ENCODE assay signal across 7 mouse cellular contexts in the genomic region with DNA sequence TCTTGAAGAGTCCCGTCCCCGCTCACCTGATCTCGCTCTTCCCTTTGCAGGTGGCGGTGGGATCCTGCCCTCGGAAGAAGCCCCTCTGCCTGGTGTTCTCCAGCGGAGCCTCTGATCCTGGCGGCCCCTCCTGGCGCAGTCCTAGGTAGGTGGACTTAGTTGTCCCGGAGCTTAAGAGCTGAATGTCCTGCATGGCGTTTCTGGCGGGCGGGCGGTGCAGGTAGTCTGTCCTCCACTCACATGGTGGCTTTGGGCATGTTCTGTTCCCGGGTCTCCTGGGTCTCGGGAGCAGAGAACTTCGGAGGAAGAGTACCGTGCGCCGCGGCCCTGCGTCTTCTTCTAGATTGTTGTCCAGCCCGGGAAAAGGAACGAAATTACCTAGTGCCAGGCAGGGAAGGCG. TPM values are rescaled to one million over a fixed set of nuclear protein-coding genes. Genes with fewer than 3 reads are reported as not detected.
DNase-seq lines count a peak whose midpoint lies in the region; ATAC-seq lines count a peak whose summit lies in the region.

No protein-coding gene starts in this region.

- H3K27me3 ChIP-seq in lung, embryonic 15.5 days = no peaks in the 10 kb centered on the region
- no peaks in the 10 kb centered on the region for H3K27me3 ChIP-seq in heart, embryonic 15.5 days
- H3K27me3 ChIP-seq in liver, embryonic 11.5 days (replicated peaks; ENCODE audit: control insufficient read depth, insufficient read depth, low read length) = no peaks in the 10 kb centered on the region
- no peaks in the 10 kb centered on the region for H3K27me3 ChIP-seq in neural tube, embryonic 15.5 days (replicated peaks)

- intact Hi-C loops in left cerebral cortex, postnatal 4 days (cut with DNase I) = no loop called here

- under 1% methylated on average over 24 of the region's 24 CpGs for whole genome bisulfite sequencing in lung, embryonic 15.5 days
- WGBS in heart, embryonic 15.5 days = under 1% methylated on average over 22 of the region's 24 CpGs
- 1% methylated on average over 24 of the region's 24 CpGs for WGBS in liver, embryonic 11.5 days
- WGBS in neural tube, embryonic 15.5 days = 0% methylated on average over 24 of the region's 24 CpGs

- H3K9ac ChIP-seq in lung, embryonic 15.5 days = peak overlapping the region; percentile 92
- H3K9ac ChIP-seq in heart, embryonic 15.5 days = peak overlapping the region; percentile 90
- peak overlapping the region; percentile 94 for H3K9ac ChIP-seq in liver, embryonic 11.5 days (ENCODE audit: low read depth, low read length)
- H3K9ac ChIP-seq in neural tube, embryonic 15.5 days (replicated peaks) = peak overlapping the region; percentile 82

- H3K4me3 ChIP-seq in lung, embryonic 15.5 days = peak overlapping the region; percentile 95
- peak overlapping the region; percentile 89 for H3K4me3 ChIP-seq in heart, embryonic 15.5 days
- H3K4me3 ChIP-seq in liver, embryonic 11.5 days (ENCODE audit: low read depth, low read length) = peak overlapping the region; percentile 88
- peak overlapping the region; percentile 75 for H3K4me3 ChIP-seq in neural tube, embryonic 15.5 days (replicated peaks)

- H3K36me3 ChIP-seq in lung, embryonic 15.5 days = peaks cover 16% of the 10 kb centered on the region
- peaks cover 10% of the 10 kb centered on the region; the same call in 1 of the 2 replicates for H3K36me3 ChIP-seq in heart, embryonic 15.5 days
- H3K36me3 ChIP-seq in liver, embryonic 11.5 days (ENCODE audit: control insufficient read depth, insufficient read depth, low read length) = peaks cover 12% of the 10 kb centered on the region
- H3K36me3 ChIP-seq in neural tube, embryonic 15.5 days = peaks cover 19% of the 10 kb centered on the region

- ATAC-seq in lung, embryonic 15.5 days (ENCODE audit: borderline replicate concordance, extremely low read depth, low FRiP score, low TSS enrichment) = peak; percentile 55; the same call in 1 of the 2 replicates
- ATAC-seq in heart, embryonic 15.5 days (replicated peaks; ENCODE audit: insufficient number of reproducible peaks, insufficient read depth, low FRiP score, low read depth) = no peak; the same call in 1 of the 2 replicates
- ATAC-seq in liver, embryonic 11.5 days (replicated peaks; ENCODE audit: low FRiP score) = peak; percentile 53
- no peak for ATAC-seq in neural tube, embryonic 15.5 days (ENCODE audit: low FRiP score)

- no peaks in the 10 kb centered on the region for H3K9me3 ChIP-seq in lung, embryonic 15.5 days
- no peaks in the 10 kb centered on the region for H3K9me3 ChIP-seq in heart, embryonic 15.5 days (replicated peaks)
- no peaks in the 10 kb centered on the region for H3K9me3 ChIP-seq in liver, embryonic 11.5 days (ENCODE audit: control insufficient read depth, low read length)
- H3K9me3 ChIP-seq in neural tube, embryonic 15.5 days (replicated peaks) = no peaks in the 10 kb centered on the region

- DNase-seq in lung, postnatal 4 days = no peak
- DNase-seq in c-Kit-positive CD71-positive TER-119-positive erythroid progenitor cells, embryonic 14.5 days (ENCODE audit: low spot score) = peak; percentile 23
- no peak for DNase-seq in liver, embryonic 11.5 days (ENCODE audit: low spot score)
- DNase-seq in left cerebral cortex, postnatal 4 days = no peak

- peak overlapping the region; percentile 88 for H3K4me2 ChIP-seq in lung, embryonic 15.5 days
- peak overlapping the region; percentile 92 for H3K4me2 ChIP-seq in heart, embryonic 15.5 days
- H3K4me2 ChIP-seq in liver, embryonic 11.5 days = peak overlapping the region; percentile 95
- H3K4me2 ChIP-seq in neural tube, embryonic 15.5 days = peak overlapping the region; percentile 89

- H3K27ac ChIP-seq in lung, embryonic 15.5 days = peak overlapping the region; percentile 90
- peak overlapping the region; percentile 57 for H3K27ac ChIP-seq in heart, embryonic 15.5 days
- H3K27ac ChIP-seq in liver, embryonic 11.5 days (ENCODE audit: low read depth, low read length) = peak overlapping the region; percentile 92; the same call in 1 of the 2 replicates
- peak overlapping the region; percentile 80 for H3K27ac ChIP-seq in neural tube, embryonic 15.5 days (replicated peaks)

- peaks cover 22% of the 10 kb centered on the region for H3K4me1 ChIP-seq in lung, embryonic 15.5 days
- H3K4me1 ChIP-seq in heart, embryonic 15.5 days (replicated peaks) = peaks cover 21% of the 10 kb centered on the region
- peaks cover 13% of the 10 kb centered on the region for H3K4me1 ChIP-seq in liver, embryonic 11.5 days (replicated peaks; ENCODE audit: control insufficient read depth, insufficient read depth, low read length)
- H3K4me1 ChIP-seq in neural tube, embryonic 15.5 days = peaks cover 30% of the 10 kb centered on the region

RNA-seq across cellular contexts. Expression of a gene that starts 0.3 kb away (rescaled TPM):
- 4.9 and 5.4 TPM in 2 replicates for polyA plus RNA-seq in lung, embryonic 15.5 days (2015; fragmentation: Nextera tagmentation; extraction: Ambion mirVana)
- 1.8 and 2.7 TPM in 2 replicates for polyA plus RNA-seq in heart, embryonic 15.5 days (2015; fragmentation: Nextera tagmentation; extraction: Ambion mirVana)
- 1.9 and 2.1 TPM in 2 replicates for polyA plus RNA-seq in liver, embryonic 11.5 days (2014; fragmentation: Nextera tagmentation; extraction: Ambion mirVana)
- polyA plus RNA-seq in neural tube, embryonic 15.5 days (2015; fragmentation: Nextera tagmentation; extraction: Ambion mirVana) = 3.1 and 4.9 TPM in 2 replicates
- 10 to 100 TPM; 11.7 to 11.9 TPM for total RNA-seq in left cerebral cortex, postnatal 4 days (2021)

RNA-seq across cellular contexts. Expression of a gene that starts 0.5 kb away (rescaled TPM):
- polyA plus RNA-seq in lung, embryonic 15.5 days (2015; fragmentation: Nextera tagmentation; extraction: Ambion mirVana) = 15.7 and 17.0 TPM in 2 replicates
- polyA plus RNA-seq in heart, embryonic 15.5 days (2015; fragmentation: Nextera tagmentation; extraction: Ambion mirVana) = 9.3 and 11.2 TPM in 2 replicates
- 17.8 and 18.4 TPM in 2 replicates for polyA plus RNA-seq in liver, embryonic 11.5 days (2014; fragmentation: Nextera tagmentation; extraction: Ambion mirVana)
- 16.1 and 18.8 TPM in 2 replicates for polyA plus RNA-seq in neural tube, embryonic 15.5 days (2015; fragmentation: Nextera tagmentation; extraction: Ambion mirVana)
- total RNA-seq in left cerebral cortex, postnatal 4 days (2021) = 1 to 10 TPM; 9.0 to 9.2 TPM

Comparison
In these comparisons a context has a peak if more than half of its experiments do, and no peak if none do; other contexts are left out.
1. ATAC-seq: peak in lung, embryonic 15.5 days (single experiment) and liver, embryonic 11.5 days (single experiment); none in heart, embryonic 15.5 days (single experiment) and neural tube, embryonic 15.5 days (single experiment).
2. Peak in every context shown above with its lines, with median percentiles within 50 percentile points of each other: H3K27ac ChIP-seq, H3K4me2 ChIP-seq, H3K4me3 ChIP-seq and H3K9ac ChIP-seq.